Mouse (Mus musculus) small intestine, adult 2 months (tissue): ENCODE measurements around the gene Trim40. TPM values are rescaled to one million over a fixed set of nuclear protein-coding genes. Genes with fewer than 3 reads are reported as not detected.

Experiments used
- H3K27ac ChIP-seq: fragments of 200-500 bp; 2 replicates; pipeline ENCODE4 v1.5.1; 2012; ENCODE audit warnings: low read depth, low read length, control low read depth, inconsistent platforms; ENCODE audit not compliant: insufficient read depth
- H3K27me3 ChIP-seq: fragments of 200-500 bp; 2 replicates; pipeline ENCODE4 v1.6.1; 2012; ENCODE audit warnings: mild to moderate bottlenecking, moderate library complexity, low read length, inconsistent platforms; ENCODE audit not compliant: control insufficient read depth, insufficient read depth
- H3K36me3 ChIP-seq: fragments of 200-500 bp; 2 replicates; pipeline ENCODE4 v1.6.1; 2012; ENCODE audit warnings: mild to moderate bottlenecking, low read length, control low read depth, inconsistent platforms; ENCODE audit not compliant: control insufficient read depth, insufficient read depth
- H3K4me1 ChIP-seq: fragments of 200-500 bp; 2 replicates; pipeline ENCODE4 v1.6.1; 2012; ENCODE audit warnings: low read length, inconsistent platforms, mixed read lengths; ENCODE audit not compliant: control insufficient read depth, insufficient read depth, insufficient read length
- H3K4me3 ChIP-seq: fragments of 200-500 bp; 2 replicates; pipeline ENCODE4 v1.5.1; 2012; ENCODE audit warnings: low read depth, mild to moderate bottlenecking, control low read depth, inconsistent platforms, low read length, moderate library complexity
- CTCF ChIP-seq: fragments of 200-500 bp; IDR thresholded peaks from 2 replicates; pipeline ENCODE4 v1.5.1; 2012; ENCODE audit warnings: low read depth, mild to moderate bottlenecking, control low read depth, inconsistent platforms, low read length, moderate library complexity, mixed read lengths; ENCODE audit not compliant: insufficient replicate concordance, insufficient read length; ENCODE audit errors: extremely low read depth
- POLR2A ChIP-seq: fragments of 200-500 bp; IDR thresholded peaks from 2 replicates; pipeline ENCODE4 v1.6.1; 2012; ENCODE audit warnings: low read depth, mild to moderate bottlenecking, control low read depth, inconsistent platforms, low read length, moderate library complexity
- WGBS: fragments of 180-500 bp; shearing (Covaris S2); methylation state at CpG from one replicate; pipeline ENCODE4 v1.1.7; 2018; 5-methylcytosine and 5-hydroxymethylcytosine counted together
- polyA plus RNA-seq: library from polyadenylated mRNA; depleted of rRNA; stranded (reverse); fragments of >200 nt; gene quantifications from 2 replicates; pipeline ENCODE4 v1.2.3, GENCODE M21; 2012

Gene Trim40
- polyA plus RNA-seq, 1 experiment: 42.3 TPM

DNA sequence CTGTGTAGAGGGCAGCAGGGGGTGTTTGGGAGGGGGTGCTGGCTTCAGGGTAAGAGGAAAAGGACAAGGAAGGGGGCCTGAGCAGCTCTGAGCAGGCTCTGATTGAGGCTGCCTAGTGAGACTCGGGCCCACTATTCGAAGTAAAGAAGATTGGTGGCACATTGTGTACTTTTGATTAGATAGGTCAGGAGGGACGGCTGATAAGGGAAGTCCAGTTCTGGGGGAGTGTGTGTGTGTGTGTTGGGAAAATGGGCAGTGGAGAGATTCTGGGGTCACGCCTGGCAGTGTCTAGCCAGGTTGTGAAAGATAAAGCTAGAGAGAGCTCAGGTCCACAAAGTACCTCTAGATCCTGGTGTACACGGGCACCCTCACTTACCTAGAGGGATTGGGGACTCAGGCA lies 38.3 kb downstream of the Trim40 start:
- no peak overlapping the region for H3K4me3 ChIP-seq
- H3K27me3 ChIP-seq: no peaks in the 10 kb centered on the region
- 38% methylated on average over 5 of the region's 5 CpGs for WGBS
- TF ChIP-seq POLR2A: no peak
- TF ChIP-seq CTCF: no peak
- H3K27ac ChIP-seq: peak overlapping the region; percentile 20; the same call in 1 of the 2 replicates
- peaks cover 18% of the 10 kb centered on the region for H3K4me1 ChIP-seq
- H3K36me3 ChIP-seq: peaks cover 58% of the 10 kb centered on the region

DNA sequence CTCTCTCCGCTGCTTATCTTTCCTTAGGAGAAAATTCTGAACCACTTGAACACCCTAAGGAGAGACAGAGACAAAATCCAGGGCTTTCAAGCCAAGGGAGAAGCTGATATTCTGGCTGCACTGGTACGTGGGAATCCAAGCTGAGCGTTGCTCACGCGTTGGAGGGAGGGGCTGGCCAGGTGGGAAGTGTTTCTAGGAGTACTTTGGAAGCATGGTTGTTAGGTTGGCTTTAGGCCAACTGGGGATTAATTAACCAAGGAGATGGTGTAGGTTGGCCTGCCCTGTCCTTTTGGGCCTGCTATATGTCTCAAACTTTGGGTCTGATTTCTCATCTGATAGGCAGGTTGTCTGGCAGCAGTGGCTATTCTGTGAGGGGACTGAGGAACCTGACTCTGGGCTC lies 38.7 kb downstream of the Trim40 start:
- TF ChIP-seq CTCF (no peak), POLR2A (no peak)
- peak overlapping the region; percentile 42; the same call in 1 of the 2 replicates for H3K27ac ChIP-seq
- H3K4me3 ChIP-seq: no peak overlapping the region
- WGBS: 35% methylated on average over 5 of the region's 5 CpGs
- H3K27me3 ChIP-seq: no peaks in the 10 kb centered on the region
- peaks cover 18% of the 10 kb centered on the region for H3K4me1 ChIP-seq
- H3K36me3 ChIP-seq: peaks cover 57% of the 10 kb centered on the region

DNA sequence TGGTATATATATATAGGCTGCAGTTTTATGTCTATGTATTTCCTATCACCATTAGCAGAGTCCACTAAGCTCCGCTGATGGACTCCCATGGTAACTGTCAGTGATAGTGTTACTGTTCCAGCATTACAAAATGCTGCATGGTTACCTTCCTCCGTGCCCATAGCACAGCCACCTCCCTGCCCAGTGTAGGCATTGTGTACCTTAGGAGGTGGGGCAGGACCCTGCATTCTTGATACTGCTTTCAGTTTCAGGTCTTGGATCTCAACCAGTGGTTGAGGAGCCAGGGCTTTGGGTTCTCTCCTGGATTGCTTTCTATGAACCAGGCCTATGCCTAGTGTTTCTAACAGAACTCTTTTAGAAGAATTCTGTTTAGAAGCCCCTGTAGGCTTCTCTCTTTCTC lies 39.9 kb downstream of the Trim40 start:
- peaks cover 48% of the 10 kb centered on the region for H3K36me3 ChIP-seq

GRCm38 (mm10) chr17:36848911-36849310 lies 41.0 kb downstream of the Trim40 start:
- Histone ChIP-seq H3K36me3 (peaks cover 39% of the 10 kb centered on the region), H3K27ac (no peak overlapping the region), H3K27me3 (no peaks in the 10 kb centered on the region), H3K4me3 (no peak overlapping the region), H3K4me1 (peaks cover 32% of the 10 kb centered on the region)
- 66% methylated on average over 5 of the region's 5 CpGs for WGBS
- no peak for TF ChIP-seq CTCF

More for the DNA sequence above, 39.9 kb downstream of the Trim40 start:
- WGBS: 30% methylated on average over 2 of the region's 2 CpGs
- Histone ChIP-seq H3K27me3 (no peaks in the 10 kb centered on the region), H3K27ac (no peak overlapping the region; the same call in 1 of the 2 replicates), H3K4me3 (no peak overlapping the region), H3K4me1 (peaks cover 22% of the 10 kb centered on the region)
- TF ChIP-seq CTCF: no peak
- no peak for TF ChIP-seq POLR2A

GRCm38 (mm10) chr17:36844725-36845124 lies 45.2 kb downstream of the Trim40 start:
- H3K36me3 ChIP-seq: peaks cover 14% of the 10 kb centered on the region
- peaks cover 21% of the 10 kb centered on the region for H3K4me1 ChIP-seq
- WGBS: 54% methylated on average over 1 of the region's 1 CpGs
- TF ChIP-seq CTCF (no peak), POLR2A (no peak)
- no peaks in the 10 kb centered on the region for H3K27me3 ChIP-seq
- H3K4me3 ChIP-seq: no peak overlapping the region
- H3K27ac ChIP-seq: peak overlapping the region; percentile 9; the same call in 1 of the 2 replicates

GRCm38 (mm10) chr17:36844286-36844719 lies 45.6 kb downstream of the Trim40 start:
- Histone ChIP-seq H3K27ac (peak overlapping the region; percentile 49), H3K4me3 (no peak overlapping the region), H3K36me3 (peaks cover 14% of the 10 kb centered on the region), H3K4me1 (peaks cover 21% of the 10 kb centered on the region), H3K27me3 (no peaks in the 10 kb centered on the region)
- TF ChIP-seq POLR2A (no peak), CTCF (no peak)

DNA sequence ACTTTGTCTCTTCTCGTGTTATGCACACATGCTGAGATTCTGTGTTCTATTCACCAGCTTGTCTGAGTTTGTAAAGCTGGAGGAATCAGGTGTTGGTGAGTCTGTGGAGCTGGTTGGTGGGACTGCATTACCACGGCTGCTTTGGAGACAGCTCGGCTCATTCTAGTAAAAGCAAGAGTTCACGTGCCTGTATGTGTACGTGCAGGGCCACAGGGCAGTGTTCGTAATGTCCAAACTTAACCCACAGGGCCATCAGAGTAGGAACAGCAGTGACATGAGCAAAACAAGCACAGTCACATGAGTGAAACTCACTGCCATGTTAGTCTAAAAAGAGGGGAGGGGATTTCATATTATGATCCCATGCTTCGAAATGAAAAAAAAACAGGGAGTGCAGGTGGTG lies 46.2 kb downstream of the Trim40 start:
- Histone ChIP-seq H3K27ac (peak overlapping the region; percentile 49; the same call in 1 of the 2 replicates), H3K27me3 (no peaks in the 10 kb centered on the region), H3K36me3 (peaks cover 17% of the 10 kb centered on the region), H3K4me3 (no peak overlapping the region), H3K4me1 (peaks cover 22% of the 10 kb centered on the region)
- 77% methylated on average over 7 of the region's 7 CpGs for WGBS
- TF ChIP-seq POLR2A: no peak
- no peak for TF ChIP-seq CTCF

GRCm38 (mm10) chr17:36840961-36841445 lies 48.9 kb downstream of the Trim40 start:
- Histone ChIP-seq H3K27me3 (no peaks in the 10 kb centered on the region), H3K4me3 (no peak overlapping the region), H3K27ac (no peak overlapping the region), H3K4me1 (peaks cover 29% of the 10 kb centered on the region), H3K36me3 (peaks cover 11% of the 10 kb centered on the region; the same call in 1 of the 2 replicates)
- TF ChIP-seq POLR2A (no peak), CTCF (no peak)
